Mouse (Mus musculus): Measurements from ENCODE around the gene Il1r2.

DNA sequence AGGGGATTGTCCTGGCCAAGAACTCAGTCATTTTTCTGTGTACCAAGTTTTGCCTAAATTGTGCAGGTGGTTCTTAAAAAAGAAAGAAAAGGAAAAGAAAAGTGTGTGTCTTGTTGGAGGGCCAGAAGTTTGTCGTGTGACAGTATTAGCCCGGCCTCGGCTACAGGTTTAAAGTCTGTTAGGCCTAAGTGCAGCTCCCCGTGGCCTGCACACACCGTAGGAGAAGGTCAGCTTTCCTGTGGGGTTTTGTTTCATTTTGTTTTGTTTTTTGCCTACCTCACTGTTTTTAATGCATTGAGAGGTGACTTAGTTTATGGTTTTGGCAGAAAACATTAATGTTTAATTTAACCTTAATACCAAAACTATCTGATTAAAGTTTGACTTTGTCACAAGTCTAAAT, 48.5 kb upstream of the Il1r2 start:
- TF ChIP-seq CTCF (IDR thresholded peaks at IDR 0.05; ENCODE audit: low read depth) (no peak), EP300 (IDR thresholded peaks at IDR 0.05; ENCODE audit: low read depth) (no peak)
